Mouse (Mus musculus) erythroblast, embryonic 14.5 days (primary cell): ENCODE data around the gene Rbm44.

Experiments
- GATA1 ChIP-seq: IDR thresholded peaks from 2 replicates; pipeline ENCODE4 v1.6.1; 2012; ENCODE audit warnings: low read length, inconsistent platforms, mixed read lengths
- TAL1 ChIP-seq: IDR thresholded peaks from 3 replicates; pipeline ENCODE4 v1.6.1; 2012; ENCODE audit warnings: low read length, inconsistent platforms, mixed read lengths

GRCm38 (mm10) chr1:91123004-91123403 lies 21.9 kb upstream of the Rbm44 start:
- TF ChIP-seq TAL1 (no peak), GATA1 (no peak)
